Mouse (Mus musculus) small intestine, adult 2 months (tissue): ENCODE data around the gene Wfdc21.

Source experiments
- CTCF ChIP-seq: fragments of 200-500 bp; IDR thresholded peaks from 2 replicates; pipeline ENCODE4 v1.5.1; 2012; ENCODE audit warnings: low read depth, mild to moderate bottlenecking, control low read depth, inconsistent platforms, low read length, moderate library complexity, mixed read lengths; ENCODE audit not compliant: insufficient replicate concordance, insufficient read length; ENCODE audit errors: extremely low read depth
- POLR2A ChIP-seq: fragments of 200-500 bp; IDR thresholded peaks from 2 replicates; pipeline ENCODE4 v1.6.1; 2012; ENCODE audit warnings: low read depth, mild to moderate bottlenecking, control low read depth, inconsistent platforms, low read length, moderate library complexity

GRCm38 (mm10) chr11:83754227-83754626, 7.5 kb downstream of the Wfdc21 start:
- TF ChIP-seq CTCF (no peak), POLR2A (no peak)
